Mouse (Mus musculus) liver, postnatal 0 days (tissue): ENCODE data around the gene Fam162a. TPM values are rescaled to one million over a fixed set of nuclear protein-coding genes. Genes with fewer than 3 reads are reported as not detected.

Experiments
- ATAC-seq: fragments of 200-750 bp; cut with Nextera tagmentation; 2 replicates; pipeline ENCODE4 v1.8.0; 2017; ENCODE audit warnings: mild to moderate bottlenecking, moderate library complexity
- DNase-seq: peaks from one replicate; pipeline ENCODE4 v3.0.0-alpha.2; 2016
- H3K27ac ChIP-seq: fragments of 300-500 bp; sonication (generic); 2 replicates; pipeline ENCODE4 v1.5.1; 2014; ENCODE audit warnings: antibody characterized with exemption, moderate library complexity, mild to moderate bottlenecking, low read depth
- H3K27me3 ChIP-seq: fragments of 300-500 bp; sonication (generic); 2 replicates; pipeline ENCODE4 v1.6.1; 2014; ENCODE audit warnings: low read length, control low read depth, mixed read lengths; ENCODE audit not compliant: insufficient read depth
- H3K36me3 ChIP-seq: fragments of 300-500 bp; sonication (generic); replicated peaks from 2 replicates; pipeline ENCODE4 v1.6.1; 2014; ENCODE audit warnings: mild to moderate bottlenecking, control low read depth, low read length, moderate library complexity, mixed read lengths; ENCODE audit not compliant: insufficient read depth
- H3K4me1 ChIP-seq: fragments of 300-500 bp; sonication (generic); 2 replicates; pipeline ENCODE4 v1.6.1; 2014; ENCODE audit warnings: antibody characterized with exemption, mild to moderate bottlenecking, control low read depth; ENCODE audit not compliant: insufficient read depth
- H3K4me2 ChIP-seq: fragments of 300-500 bp; sonication (generic); 2 replicates; pipeline ENCODE4 v1.6.1; 2014; ENCODE audit warnings: low read depth, mild to moderate bottlenecking, low read length, moderate library complexity, mixed read lengths
- H3K4me3 ChIP-seq: fragments of 300-500 bp; sonication (generic); 2 replicates; pipeline ENCODE4 v1.5.1; 2014; ENCODE audit warnings: low read depth, low read length
- H3K9ac ChIP-seq: fragments of 300-500 bp; sonication (generic); replicated peaks from 2 replicates; pipeline ENCODE4 v1.6.1; 2014; ENCODE audit warnings: mild to moderate bottlenecking, moderate library complexity
- H3K9me3 ChIP-seq: fragments of 300-500 bp; sonication (generic); 2 replicates; pipeline ENCODE4 v1.6.1; 2016; ENCODE audit warnings: mild to moderate bottlenecking, control low read depth, low read length, mixed read lengths
- CTCF ChIP-seq: sonication (generic); IDR thresholded peaks from 2 replicates; pipeline ENCODE4 v1.5.1; 2016; ENCODE audit warnings: antibody characterized with exemption, low read depth
- EP300 ChIP-seq: IDR thresholded peaks from 2 replicates; pipeline ENCODE4 v1.6.1; 2016; ENCODE audit warnings: antibody characterized with exemption, low read depth, mild to moderate bottlenecking
- WGBS: fragments of 180-500 bp; shearing (Covaris S2); extraction: QIAGEN DNeasy Blood & Tissue Kit; methylation state at CpG from one replicate; pipeline ENCODE4 v1.1.7; 2014; ENCODE audit not compliant: insufficient replicate concordance; 5-methylcytosine and 5-hydroxymethylcytosine counted together
- polyA plus RNA-seq: library from polyadenylated mRNA; unstranded; fragments of >200 nt; fragmentation: Nextera tagmentation; extraction: Ambion mirVana; gene quantifications from 2 replicates; pipeline ENCODE4 v1.2.1, GENCODE M21; 2015

Gene Fam162a
- polyA plus RNA-seq, 1 experiment from 2014 or later = 193 TPM

GRCm38 (mm10) chr16:36053524-36054275 is 17.7 kb downstream of the Fam162a start:
- H3K27ac ChIP-seq = no peak overlapping the region
- ATAC-seq (no peak), DNase-seq (no peak)
- no peak overlapping the region for H3K4me3 ChIP-seq
- H3K9ac ChIP-seq = no peak overlapping the region
- H3K4me2 ChIP-seq = no peak overlapping the region
- H3K27me3 ChIP-seq = no peaks in the 10 kb centered on the region
- WGBS = 70% methylated on average over 6 of the region's 6 CpGs
- TF ChIP-seq CTCF = no peak
- TF ChIP-seq EP300 = no peak
- peaks cover 49% of the 10 kb centered on the region for H3K36me3 ChIP-seq
- no peaks in the 10 kb centered on the region for H3K4me1 ChIP-seq
- no peaks in the 10 kb centered on the region for H3K9me3 ChIP-seq

GRCm38 (mm10) chr16:36051491-36051890 is 19.9 kb downstream of the Fam162a start:
- Histone ChIP-seq H3K4me1 (no peaks in the 10 kb centered on the region), H3K4me3 (no peak overlapping the region), H3K9ac (no peak overlapping the region), H3K27ac (no peak overlapping the region), H3K27me3 (no peaks in the 10 kb centered on the region), H3K4me2 (no peak overlapping the region), H3K36me3 (peaks cover 61% of the 10 kb centered on the region), H3K9me3 (no peaks in the 10 kb centered on the region)
- TF ChIP-seq EP300 (no peak), CTCF (no peak)
- WGBS = 82% methylated on average over 6 of the region's 6 CpGs
- DNase-seq (no peak), ATAC-seq (no peak)

GRCm38 (mm10) chr16:36047538-36047937 is 23.9 kb downstream of the Fam162a start:
- H3K27ac ChIP-seq = no peak overlapping the region
- 84% methylated on average over 4 of the region's 4 CpGs for WGBS
- no peak overlapping the region for H3K9ac ChIP-seq
- H3K36me3 ChIP-seq = peaks cover 72% of the 10 kb centered on the region
- H3K4me1 ChIP-seq = no peaks in the 10 kb centered on the region; the same call in 1 of the 2 replicates
- TF ChIP-seq CTCF (peak; percentile 29; the same call in 1 of the 2 replicates), EP300 (no peak)
- H3K9me3 ChIP-seq = no peaks in the 10 kb centered on the region
- no peaks in the 10 kb centered on the region for H3K27me3 ChIP-seq
- DNase-seq (no peak), ATAC-seq (no peak)
- no peak overlapping the region for H3K4me3 ChIP-seq
- H3K4me2 ChIP-seq = no peak overlapping the region

GRCm38 (mm10) chr16:36043964-36044363 is 27.4 kb downstream of the Fam162a start:
- WGBS = 80% methylated on average over 4 of the region's 4 CpGs
- no peak for TF ChIP-seq EP300
- TF ChIP-seq CTCF = no peak
- DNase-seq = no peak

GRCm38 (mm10) chr16:36043073-36043472 is 28.3 kb downstream of the Fam162a start:
- ATAC-seq = no peak
- H3K27ac ChIP-seq = no peak overlapping the region
- no peak for TF ChIP-seq CTCF
- TF ChIP-seq EP300 = no peak
- H3K4me2 ChIP-seq = no peak overlapping the region
- H3K27me3 ChIP-seq = no peaks in the 10 kb centered on the region
- peaks cover 31% of the 10 kb centered on the region for H3K36me3 ChIP-seq
- H3K4me1 ChIP-seq = peaks cover 4% of the 10 kb centered on the region; the same call in 1 of the 2 replicates
- WGBS = 88% methylated on average over 10 of the region's 10 CpGs
- no peak for DNase-seq
- H3K9me3 ChIP-seq = no peaks in the 10 kb centered on the region
- H3K4me3 ChIP-seq = no peak overlapping the region
- no peak overlapping the region for H3K9ac ChIP-seq

More at GRCm38 (mm10) chr16:36043964-36044363, 27.4 kb downstream of the Fam162a start:
- Histone ChIP-seq H3K9me3 (no peaks in the 10 kb centered on the region), H3K9ac (no peak overlapping the region), H3K4me2 (no peak overlapping the region), H3K27ac (no peak overlapping the region), H3K4me3 (no peak overlapping the region), H3K27me3 (no peaks in the 10 kb centered on the region), H3K4me1 (peaks cover 4% of the 10 kb centered on the region; the same call in 1 of the 2 replicates), H3K36me3 (peaks cover 40% of the 10 kb centered on the region)
- no peak for ATAC-seq

GRCm38 (mm10) chr16:36041625-36042020 is 29.8 kb downstream of the Fam162a start:
- peak overlapping the region; percentile 64 for H3K9ac ChIP-seq
- H3K27me3 ChIP-seq = no peaks in the 10 kb centered on the region
- TF ChIP-seq EP300 (no peak), CTCF (no peak)
- peak overlapping the region; percentile 65 for H3K4me3 ChIP-seq
- H3K4me2 ChIP-seq = peak overlapping the region; percentile 72
- peaks cover 4% of the 10 kb centered on the region; the same call in 1 of the 2 replicates for H3K4me1 ChIP-seq
- 14% methylated on average over 11 of the region's 11 CpGs for WGBS
- DNase-seq (no peak), ATAC-seq (no peak)
- H3K9me3 ChIP-seq = no peaks in the 10 kb centered on the region
- peaks cover 27% of the 10 kb centered on the region for H3K36me3 ChIP-seq
- peak overlapping the region; percentile 65 for H3K27ac ChIP-seq
